Mouse (Mus musculus) CD4-positive, CD25-positive, alpha-beta regulatory T cell, adult 9 weeks (primary cell): ENCODE results near the gene Pramef20. TPM values are rescaled to one million over a fixed set of nuclear protein-coding genes. Genes with fewer than 3 reads are reported as not detected.

ENCODE experiments used
- polyA plus RNA-seq: library from polyadenylated mRNA; unstranded; fragments of 100-300 nt; shearing (Covaris generic); gene quantifications from one replicate; pipeline ENCODE4 v1.2.1, GENCODE M21; 2017

The Pramef20 gene
- polyA plus RNA-seq = not detected

GRCm38 (mm10) chr4:144377911-144378310, at the start of gene Pramef20:
Gene Pramef20, minus strand, starts transcription at chr4:144377933.

DNA sequence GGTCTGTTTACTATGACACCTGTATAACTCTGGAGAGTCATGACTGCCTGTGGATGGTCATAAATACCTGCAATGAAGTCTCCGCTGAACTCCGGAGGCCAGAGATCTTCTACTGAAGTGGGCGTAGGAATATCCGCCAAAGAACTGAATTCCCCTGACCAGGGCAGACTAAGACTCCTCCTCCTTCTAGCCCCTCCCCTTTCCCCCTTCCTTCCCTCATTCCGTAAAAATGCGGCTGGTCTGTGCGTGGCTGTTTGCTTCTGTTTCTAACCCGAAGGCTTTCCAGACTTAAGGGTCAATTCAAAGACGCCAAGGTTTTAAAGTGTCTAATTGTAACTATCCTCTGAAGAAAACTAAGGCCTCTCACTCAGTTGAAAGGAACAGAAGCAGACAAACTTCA, 30.6 kb upstream of the Pramef20 start, which contains the start of gene Pramef12:
TSS of gene Pramef12 (minus strand) at position 175 of the 400 bp plus-strand sequence.

GRCm38 (mm10) chr4:144357642-144358041, 20.1 kb downstream of the Pramef20 start, which contains the start of gene Gm13119:
Gene Gm13119, plus strand, starts transcription at chr4:144357942.

GRCm38 (mm10) chr4:144329949-144330348, 47.8 kb downstream of the Pramef20 start, which contains the start of gene Gm13128:
Gene Gm13128, plus strand, starts transcription at chr4:144330249.

Other genes starting within 250 kb of the Pramef20 start
- gene Oog3, start 215.3 kb downstream of the Pramef20 start, polyA plus RNA-seq = not detected
- gene Oog2, start 187.2 kb downstream of the Pramef20 start, polyA plus RNA-seq = not detected
- not detected for gene C87977, start 164.6 kb downstream of the Pramef20 start, polyA plus RNA-seq
- gene Pramel5, start 97.4 kb downstream of the Pramef20 start, polyA plus RNA-seq = not detected
- gene Gm13128, start 47.7 kb downstream of the Pramef20 start, polyA plus RNA-seq = not detected
- gene Gm13119, start 20.0 kb downstream of the Pramef20 start, polyA plus RNA-seq = not detected
- gene Pramef12, start 30.5 kb upstream of the Pramef20 start, polyA plus RNA-seq = not detected
- not detected for gene 1700012P22Rik, start 60.8 kb upstream of the Pramef20 start, polyA plus RNA-seq
- not detected for gene Gm9944, start 75.4 kb upstream of the Pramef20 start, polyA plus RNA-seq
- not detected for gene Aadacl3, start 85.8 kb upstream of the Pramef20 start, polyA plus RNA-seq
- not detected for gene 9430007A20Rik, start 141.9 kb upstream of the Pramef20 start, polyA plus RNA-seq
- gene Gm13124, start 187.2 kb upstream of the Pramef20 start, polyA plus RNA-seq = not detected
- gene Aadacl4, start 235.8 kb upstream of the Pramef20 start, polyA plus RNA-seq = not detected